Mouse (Mus musculus): Measurements from ENCODE around the gene Eif1b.
"Not testable (repeated sequence)": the region's sequence is repeated elsewhere in the genome, so short reads cannot be mapped to it uniquely, and the experiment has no call there.

Eif1b gene

GRCm38 (mm10) chr9:120521161-120521560, 29.1 kb downstream of the Eif1b start:
- no peak for DNase-seq (ENCODE audit: low spot score)

- DNase-seq (ENCODE audit: low spot score) = no peak
Observed at GRCm38 (mm10) chr9:120527270-120527669, 35.2 kb downstream of the Eif1b start.

- no peak for DNase-seq (ENCODE audit: low spot score)
Observed at GRCm38 (mm10) chr9:120527919-120528318, 35.9 kb downstream of the Eif1b start.

GRCm38 (mm10) chr9:120528815-120529510, 36.9 kb downstream of the Eif1b start:
- DNase-seq (ENCODE audit: low spot score) = no peak

- DNase-seq (ENCODE audit: low spot score) = no peak
Observed at GRCm38 (mm10) chr9:120530471-120530870, 38.4 kb downstream of the Eif1b start.

GRCm38 (mm10) chr9:120532062-120532461, 40.0 kb downstream of the Eif1b start:
- no peak for DNase-seq (ENCODE audit: low spot score)

GRCm38 (mm10) chr9:120532691-120533090, 40.7 kb downstream of the Eif1b start:
- no peak for DNase-seq (ENCODE audit: low spot score)

GRCm38 (mm10) chr9:120533446-120533950, 41.5 kb downstream of the Eif1b start:
- not testable (repeated sequence) for DNase-seq (ENCODE audit: low spot score)

GRCm38 (mm10) chr9:120539662-120540251, 47.7 kb downstream of the Eif1b start, which contains the start of gene Entpd3:
Entpd3 (plus strand) TSS chr9:120539818.
- peak; percentile 17 for DNase-seq (ENCODE audit: low spot score)

GRCm38 (mm10) chr9:120541411-120541810, 49.4 kb downstream of the Eif1b start:
- no peak for DNase-seq (ENCODE audit: low spot score)

GRCm38 (mm10) chr9:120542241-120542640, 50.2 kb downstream of the Eif1b start:
- DNase-seq (ENCODE audit: low spot score) = peak; percentile 38
